Mouse (Mus musculus) hindbrain, embryonic 12.5 days (tissue): ENCODE measurements around the gene Aox3. TPM values are rescaled to one million over a fixed set of nuclear protein-coding genes. Genes with fewer than 3 reads are reported as not detected.

Experiments
- ATAC-seq: fragments of 200-750 bp; cut with Nextera tagmentation; 2 replicates; pipeline ENCODE4 v1.8.0; 2017; ENCODE audit warnings: moderate TSS enrichment; ENCODE audit not compliant: low FRiP score
- H3K27ac ChIP-seq: fragments of 300-500 bp; sonication (generic); 2 replicates; pipeline ENCODE4 v1.5.1; 2016; ENCODE audit warnings: mild to moderate bottlenecking
- H3K27me3 ChIP-seq: fragments of 300-500 bp; sonication (generic); 2 replicates; pipeline ENCODE4 v1.6.1; 2016; ENCODE audit warnings: mild to moderate bottlenecking
- H3K36me3 ChIP-seq: fragments of 300-500 bp; sonication (generic); 2 replicates; pipeline ENCODE4 v1.6.1; 2016; ENCODE audit warnings: mild to moderate bottlenecking
- H3K4me1 ChIP-seq: fragments of 300-500 bp; sonication (generic); 2 replicates; pipeline ENCODE4 v1.6.1; 2016
- H3K4me2 ChIP-seq: fragments of 300-500 bp; sonication (generic); replicated peaks from 2 replicates; pipeline ENCODE4 v1.6.1; 2016; ENCODE audit warnings: mild to moderate bottlenecking
- H3K4me3 ChIP-seq: fragments of 300-500 bp; sonication (generic); 2 replicates; pipeline ENCODE4 v1.5.1; 2016; ENCODE audit warnings: mild to moderate bottlenecking
- H3K9ac ChIP-seq: fragments of 300-500 bp; sonication (generic); 2 replicates; pipeline ENCODE4 v1.6.1; 2016; ENCODE audit warnings: mild to moderate bottlenecking, moderate library complexity
- H3K9me3 ChIP-seq: fragments of 300-500 bp; sonication (generic); replicated peaks from 2 replicates; pipeline ENCODE4 v1.6.1; 2016; ENCODE audit warnings: mild to moderate bottlenecking
- WGBS: fragments of 180-500 bp; shearing (Covaris S2); methylation state at CpG from one replicate; pipeline ENCODE4 v1.1.7; 2016; 5-methylcytosine and 5-hydroxymethylcytosine counted together
- polyA plus RNA-seq: library from polyadenylated mRNA; unstranded; fragments of >200 nt; fragmentation: Nextera tagmentation; extraction: Ambion mirVana; gene quantifications from 2 replicates; pipeline ENCODE4 v1.2.1, GENCODE M21; 2016

Gene Aox3
- polyA plus RNA-seq, 1 experiment from 2014 or later = not detected

- 81% methylated on average over 4 of the region's 4 CpGs for WGBS
- Histone ChIP-seq H3K4me1 (no peaks in the 10 kb centered on the region), H3K4me2 (no peak overlapping the region), H3K9ac (no peak overlapping the region), H3K36me3 (no peaks in the 10 kb centered on the region), H3K4me3 (no peak overlapping the region), H3K27me3 (no peaks in the 10 kb centered on the region), H3K9me3 (no peaks in the 10 kb centered on the region), H3K27ac (no peak overlapping the region)
- ATAC-seq = no peak
These were observed 1.6 kb upstream of the Aox3 start for GRCm38 (mm10) chr1:58111315-58111714.

GRCm38 (mm10) chr1:58113441-58113840 is 511 bp downstream of the Aox3 start:
- H3K4me3 ChIP-seq = no peak overlapping the region
- H3K27me3 ChIP-seq = no peaks in the 10 kb centered on the region
- H3K4me1 ChIP-seq = no peaks in the 10 kb centered on the region
- H3K4me2 ChIP-seq = no peak overlapping the region
- ATAC-seq = no peak
- no peaks in the 10 kb centered on the region for H3K36me3 ChIP-seq
- H3K27ac ChIP-seq = no peak overlapping the region
- no peak overlapping the region for H3K9ac ChIP-seq
- H3K9me3 ChIP-seq = no peaks in the 10 kb centered on the region

DNA sequence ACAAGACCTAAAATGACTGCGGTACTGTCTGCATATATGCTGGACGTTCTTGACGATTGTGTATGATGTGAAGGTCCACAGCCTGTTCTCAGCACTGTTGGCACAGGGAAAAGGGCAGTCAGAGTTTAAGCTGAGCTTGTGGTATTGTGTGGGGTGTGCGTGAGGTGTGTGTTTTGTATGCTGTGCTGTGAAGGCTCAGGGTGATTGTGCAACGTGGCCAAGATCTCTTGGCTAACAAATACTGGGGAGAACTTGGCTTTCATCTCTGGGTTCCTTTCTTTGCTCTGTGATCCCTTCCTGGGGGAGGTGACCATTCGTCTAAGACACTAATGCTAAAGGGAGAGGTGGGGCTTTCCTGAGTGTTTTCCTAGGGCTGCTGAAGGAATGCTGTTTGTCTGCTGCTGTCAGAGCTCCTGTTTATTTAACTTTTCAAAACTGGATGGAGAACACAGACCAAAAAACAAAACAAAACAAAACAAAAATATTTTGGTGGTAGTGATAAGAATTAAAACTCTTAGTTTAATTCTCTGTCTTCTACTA is 1.2 kb downstream of the Aox3 start:
- H3K27ac ChIP-seq = no peak overlapping the region
- H3K4me2 ChIP-seq = no peak overlapping the region
- no peak overlapping the region for H3K9ac ChIP-seq
- H3K4me3 ChIP-seq = no peak overlapping the region
- no peaks in the 10 kb centered on the region for H3K9me3 ChIP-seq
- no peaks in the 10 kb centered on the region for H3K27me3 ChIP-seq
- ATAC-seq = no peak
- 70% methylated on average over 6 of the region's 6 CpGs for WGBS
- H3K4me1 ChIP-seq = no peaks in the 10 kb centered on the region
- H3K36me3 ChIP-seq = no peaks in the 10 kb centered on the region

DNA sequence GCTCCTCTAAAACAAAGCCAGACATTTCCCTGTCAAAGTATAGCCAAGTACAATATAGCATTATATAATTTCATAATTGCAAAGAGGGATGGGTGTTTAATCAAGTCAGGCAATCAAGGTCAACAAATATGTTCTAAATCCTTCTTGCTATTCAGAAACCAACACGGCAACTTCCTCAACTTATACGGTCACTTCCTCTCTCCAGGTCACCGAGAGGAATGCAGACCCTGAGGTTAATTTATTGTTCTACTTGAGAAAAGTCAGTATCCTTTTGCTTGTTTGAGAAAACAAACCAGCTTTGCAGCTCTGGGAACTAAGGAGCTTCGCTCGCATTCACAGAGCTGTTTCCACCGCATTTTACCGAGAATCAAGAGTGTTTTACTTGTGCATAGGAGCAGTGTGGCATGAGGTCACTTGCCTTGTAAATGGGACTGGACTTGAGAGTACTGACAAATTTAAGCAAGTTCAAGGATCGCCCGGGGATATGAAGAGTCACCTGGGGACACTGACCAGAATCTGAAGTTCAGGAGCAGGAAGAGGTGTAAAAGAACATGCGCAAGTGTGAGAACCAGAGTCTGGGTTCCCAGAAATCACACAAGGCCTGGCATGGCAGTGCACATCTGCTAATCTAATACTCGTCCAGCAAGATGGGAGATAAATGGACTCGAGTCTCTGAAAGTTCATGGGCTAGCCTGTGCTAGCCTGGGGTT is 1.9 kb downstream of the Aox3 start:
- H3K4me3 ChIP-seq = no peak overlapping the region
- no peaks in the 10 kb centered on the region for H3K9me3 ChIP-seq
- 75% methylated on average over 12 of the region's 12 CpGs for WGBS
- H3K4me2 ChIP-seq = no peak overlapping the region
- no peak overlapping the region for H3K27ac ChIP-seq
- H3K36me3 ChIP-seq = no peaks in the 10 kb centered on the region
- no peaks in the 10 kb centered on the region for H3K27me3 ChIP-seq
- no peaks in the 10 kb centered on the region for H3K4me1 ChIP-seq
- no peak overlapping the region for H3K9ac ChIP-seq
- ATAC-seq = no peak

- Histone ChIP-seq H3K4me3 (no peak overlapping the region), H3K36me3 (no peaks in the 10 kb centered on the region), H3K4me1 (no peaks in the 10 kb centered on the region), H3K9ac (no peak overlapping the region), H3K9me3 (no peaks in the 10 kb centered on the region), H3K27ac (no peak overlapping the region), H3K4me2 (no peak overlapping the region), H3K27me3 (no peaks in the 10 kb centered on the region)
- ATAC-seq = no peak
- 90% methylated on average over 3 of the region's 3 CpGs for WGBS
These were observed 5.3 kb downstream of the Aox3 start for GRCm38 (mm10) chr1:58118231-58118630.

DNA sequence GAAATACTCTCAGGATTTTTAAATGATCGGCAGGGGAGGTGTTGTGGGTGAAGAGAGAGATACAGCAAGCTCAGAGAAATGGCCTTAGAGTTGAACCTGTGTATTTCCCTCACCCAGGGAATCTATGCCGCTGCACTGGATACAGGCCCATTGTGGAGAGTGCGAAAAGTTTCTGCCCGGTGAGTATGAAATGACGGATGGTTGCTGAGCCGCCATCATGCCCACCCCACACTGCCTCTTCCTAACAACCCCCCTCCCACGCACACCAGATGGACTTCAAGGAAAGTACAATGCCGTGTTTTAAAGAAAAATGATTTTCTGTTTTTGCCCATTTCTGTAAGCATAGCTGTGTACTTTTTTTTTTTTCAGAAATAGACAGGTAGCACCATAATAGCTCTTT is 12.0 kb downstream of the Aox3 start:
- ATAC-seq = no peak
- WGBS = 86% methylated on average over 8 of the region's 8 CpGs

DNA sequence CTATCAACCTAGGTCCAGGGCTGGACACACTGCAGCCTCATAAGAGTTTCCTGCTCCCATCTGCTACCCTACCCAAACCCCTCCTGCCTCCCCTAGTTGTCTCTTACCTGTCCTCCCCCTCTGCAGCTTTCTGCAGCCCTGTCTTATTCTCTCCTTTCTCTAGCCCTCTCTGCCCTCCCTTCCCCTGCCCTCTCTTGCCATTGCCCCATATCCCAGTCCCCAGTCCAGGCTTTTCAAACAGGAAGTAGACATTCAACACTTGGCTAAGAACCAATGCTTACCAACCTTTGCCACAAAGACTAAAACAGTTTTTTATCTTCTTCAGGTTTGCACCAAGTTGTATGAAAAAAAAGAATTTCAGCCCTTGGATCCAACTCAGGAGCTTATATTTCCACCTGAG is 25.0 kb downstream of the Aox3 start:
- Histone ChIP-seq H3K36me3 (no peaks in the 10 kb centered on the region), H3K9me3 (no peaks in the 10 kb centered on the region), H3K4me2 (no peak overlapping the region), H3K27ac (no peak overlapping the region), H3K4me3 (no peak overlapping the region), H3K9ac (no peak overlapping the region), H3K4me1 (no peaks in the 10 kb centered on the region), H3K27me3 (no peaks in the 10 kb centered on the region)
- ATAC-seq = no peak

More for the DNA sequence above, 12.0 kb downstream of the Aox3 start:
- Histone ChIP-seq H3K36me3 (no peaks in the 10 kb centered on the region), H3K9ac (no peak overlapping the region), H3K9me3 (no peaks in the 10 kb centered on the region), H3K4me2 (no peak overlapping the region), H3K4me1 (no peaks in the 10 kb centered on the region), H3K27me3 (no peaks in the 10 kb centered on the region), H3K4me3 (no peak overlapping the region), H3K27ac (no peak overlapping the region)

DNA sequence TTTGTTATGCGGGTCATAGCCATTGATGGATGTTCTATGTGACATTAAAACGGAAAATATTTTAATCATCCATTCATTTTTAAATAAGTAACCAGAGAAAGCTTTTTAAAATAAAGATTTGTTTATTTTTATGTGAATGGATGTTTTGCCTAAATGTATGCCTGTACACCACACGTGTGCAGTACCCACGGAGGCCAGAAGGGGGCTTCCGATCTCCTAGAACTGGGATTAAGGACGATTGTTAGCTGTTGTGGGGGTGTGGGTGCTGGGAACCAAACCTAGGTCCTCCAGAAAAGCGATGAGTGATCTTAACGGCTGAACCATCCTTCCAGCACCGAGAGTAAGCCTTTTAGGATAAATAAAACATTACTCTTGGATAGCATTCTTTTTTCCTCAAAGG is 26.1 kb downstream of the Aox3 start:
- Histone ChIP-seq H3K27me3 (no peaks in the 10 kb centered on the region), H3K36me3 (no peaks in the 10 kb centered on the region), H3K4me2 (no peak overlapping the region), H3K9ac (no peak overlapping the region), H3K9me3 (no peaks in the 10 kb centered on the region), H3K4me3 (no peak overlapping the region), H3K4me1 (no peaks in the 10 kb centered on the region), H3K27ac (no peak overlapping the region)
- no peak for ATAC-seq
- WGBS = 92% methylated on average over 9 of the region's 9 CpGs

DNA sequence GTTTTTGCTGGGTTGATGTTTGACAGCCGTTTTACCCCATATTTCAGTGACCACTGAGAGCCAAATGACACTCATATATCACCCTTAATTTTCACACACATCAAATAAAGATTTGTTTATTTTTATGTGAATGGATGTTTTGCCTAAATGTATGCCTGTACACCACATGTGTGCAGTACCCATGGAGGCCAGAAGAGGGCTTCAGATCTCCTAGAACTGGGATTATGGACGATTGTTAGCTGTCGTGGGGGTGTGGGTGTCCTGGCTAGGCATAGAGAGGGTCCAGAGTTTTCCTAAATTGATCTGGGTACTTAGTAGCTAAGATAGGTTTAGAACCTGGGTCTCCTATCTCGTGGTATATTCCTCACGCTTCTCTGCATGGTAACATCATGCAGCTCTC is 27.7 kb downstream of the Aox3 start:
- H3K4me2 ChIP-seq = no peak overlapping the region

DNA sequence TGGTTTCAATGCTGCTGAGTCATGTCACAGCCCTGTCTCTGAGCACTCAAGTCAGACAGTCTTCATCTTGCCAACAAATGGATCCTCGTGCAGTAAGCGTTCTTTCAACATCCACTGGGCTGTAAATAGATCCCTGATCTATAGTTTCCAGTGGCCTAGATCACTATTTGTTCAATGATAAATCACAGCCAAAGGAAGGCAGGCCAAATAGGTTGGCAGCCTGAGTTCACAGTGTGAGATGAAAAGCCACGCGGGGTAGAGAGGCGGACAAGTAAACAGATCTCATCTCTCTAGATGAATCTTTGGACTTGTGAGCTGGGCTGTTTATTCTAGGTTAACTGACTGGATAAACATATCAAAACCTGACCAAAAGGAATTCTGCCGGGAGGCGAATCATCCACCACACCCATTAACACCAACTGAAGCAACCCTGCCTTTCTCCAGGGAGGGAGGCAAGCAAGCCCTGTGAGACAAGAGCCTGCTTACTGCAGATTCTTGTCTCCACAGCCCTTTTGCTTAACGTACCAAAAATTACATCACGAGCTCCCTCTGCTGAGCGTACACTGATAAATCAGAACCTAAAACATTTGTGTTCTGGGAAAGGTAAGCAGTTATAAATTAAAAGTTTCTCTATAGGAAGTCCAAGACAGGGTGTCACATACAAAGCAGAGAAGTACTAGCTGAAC is 31.6 kb downstream of the Aox3 start:
- no peak overlapping the region for H3K27ac ChIP-seq
- H3K4me1 ChIP-seq = no peaks in the 10 kb centered on the region
- H3K4me2 ChIP-seq = no peak overlapping the region
- WGBS = 76% methylated on average over 10 of the region's 10 CpGs
- H3K4me3 ChIP-seq = no peak overlapping the region
- H3K27me3 ChIP-seq = no peaks in the 10 kb centered on the region
- H3K9ac ChIP-seq = no peak overlapping the region
- H3K36me3 ChIP-seq = no peaks in the 10 kb centered on the region
- ATAC-seq = no peak
- H3K9me3 ChIP-seq = no peaks in the 10 kb centered on the region

More for the DNA sequence above, 27.7 kb downstream of the Aox3 start:
- WGBS = 90% methylated on average over 5 of the region's 5 CpGs
- Histone ChIP-seq H3K4me1 (no peaks in the 10 kb centered on the region), H3K27ac (no peak overlapping the region), H3K9me3 (no peaks in the 10 kb centered on the region), H3K4me3 (no peak overlapping the region), H3K27me3 (no peaks in the 10 kb centered on the region), H3K36me3 (no peaks in the 10 kb centered on the region), H3K9ac (no peak overlapping the region)
- no peak for ATAC-seq

DNA sequence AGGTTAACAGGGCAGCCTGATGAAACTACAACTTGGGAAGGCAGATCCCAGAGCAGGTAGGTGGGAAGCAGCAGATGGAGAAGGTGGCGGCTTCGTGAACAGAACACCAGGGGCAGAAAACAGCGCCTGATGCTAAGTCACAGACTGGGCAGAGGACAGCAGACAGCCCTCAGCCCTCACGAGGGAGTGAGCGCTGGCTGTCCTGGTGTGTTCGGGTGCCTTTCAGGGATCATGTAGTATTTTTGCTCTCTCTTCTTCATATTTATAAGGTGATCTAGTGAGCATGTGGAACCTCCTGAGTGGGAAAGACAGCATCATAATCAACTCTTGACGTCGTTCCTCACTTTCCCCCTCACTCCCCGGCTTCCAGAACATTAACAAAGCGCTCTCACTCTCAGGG is 33.1 kb downstream of the Aox3 start:
- Histone ChIP-seq H3K36me3 (no peaks in the 10 kb centered on the region), H3K9ac (no peak overlapping the region), H3K27me3 (no peaks in the 10 kb centered on the region), H3K4me3 (no peak overlapping the region), H3K9me3 (no peaks in the 10 kb centered on the region), H3K4me1 (no peaks in the 10 kb centered on the region), H3K4me2 (no peak overlapping the region), H3K27ac (no peak overlapping the region)
- 87% methylated on average over 10 of the region's 10 CpGs for WGBS
- ATAC-seq = no peak

DNA sequence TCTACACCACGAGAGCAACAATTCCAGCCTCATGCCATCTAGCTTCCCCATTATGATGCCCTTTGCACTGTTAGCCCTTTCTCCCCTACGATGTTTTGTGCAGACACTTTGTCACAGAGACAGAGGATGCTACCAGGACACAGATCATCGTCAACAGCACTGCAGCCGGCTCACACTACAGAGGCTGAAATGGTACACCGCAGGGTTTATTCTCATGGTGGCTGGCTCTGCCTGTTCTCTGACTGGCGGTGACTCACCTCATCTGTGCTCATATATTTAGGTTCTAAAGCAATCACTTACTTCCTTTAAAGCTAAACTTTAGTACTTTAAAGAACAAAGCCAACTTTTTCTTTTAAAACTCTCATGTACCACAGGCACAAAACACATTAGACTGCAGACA is 34.8 kb downstream of the Aox3 start:
- no peak overlapping the region for H3K27ac ChIP-seq
- no peak overlapping the region for H3K4me2 ChIP-seq
- no peak overlapping the region for H3K9ac ChIP-seq
- no peak overlapping the region for H3K4me3 ChIP-seq
- H3K36me3 ChIP-seq = no peaks in the 10 kb centered on the region
- no peaks in the 10 kb centered on the region for H3K27me3 ChIP-seq
- no peaks in the 10 kb centered on the region for H3K4me1 ChIP-seq
- ATAC-seq = no peak
- no peaks in the 10 kb centered on the region for H3K9me3 ChIP-seq
- WGBS = 85% methylated on average over 6 of the region's 6 CpGs

DNA sequence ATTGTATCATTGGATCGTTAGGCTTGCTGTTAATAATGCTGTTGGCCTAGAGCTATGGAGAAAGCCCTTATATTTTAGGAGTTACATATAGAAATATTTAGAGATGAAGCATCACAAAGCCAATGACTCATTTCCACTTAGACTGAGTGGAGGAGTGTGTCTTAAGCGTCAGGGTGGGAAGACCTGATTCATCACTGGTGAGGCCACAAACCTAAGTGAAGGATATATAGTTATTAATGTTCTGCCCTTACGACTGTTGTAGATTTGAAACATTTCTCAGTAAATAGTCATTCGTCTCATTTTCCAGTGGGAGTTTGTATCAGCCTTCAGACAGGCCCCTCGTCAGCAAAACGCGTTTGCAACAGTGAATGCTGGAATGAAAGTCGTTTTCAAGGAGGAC is 39.3 kb downstream of the Aox3 start:
- Histone ChIP-seq H3K4me2 (no peak overlapping the region), H3K9ac (no peak overlapping the region), H3K4me1 (no peaks in the 10 kb centered on the region), H3K27ac (no peak overlapping the region), H3K9me3 (no peaks in the 10 kb centered on the region), H3K27me3 (no peaks in the 10 kb centered on the region), H3K36me3 (no peaks in the 10 kb centered on the region), H3K4me3 (no peak overlapping the region)
- WGBS = 86% methylated on average over 8 of the region's 8 CpGs
- no peak for ATAC-seq
